In genomic region chr3:154771651-154772050, GRCm38 (mm10) we compare ENCODE assay signal across 12 mouse cellular contexts.
"Had no signal": no experiment of that assay in that cellular context is flagged by ENCODE, and none has a peak within 500 bp of the region (broad histone marks: within the 10 kb centered on the region; RNA-seq: fewer than 3 reads in every experiment).

No protein-coding gene starts in this region.

- DNase-seq: left cerebral cortex, postnatal 4 days; liver; liver, embryonic 13.5 days; liver, postnatal 0 days; lung, adult 18-20 months; lung, adult 2 months; lung, embryonic 14.5 days; lung, postnatal 10 days; lung, postnatal 14 days; lung, postnatal 36 days; lung, postnatal 4 days; midbrain, embryonic 14.5 days had no signal
